Mouse (Mus musculus): ENCODE results near the gene Tmem81.

Gene Tmem81

DNA sequence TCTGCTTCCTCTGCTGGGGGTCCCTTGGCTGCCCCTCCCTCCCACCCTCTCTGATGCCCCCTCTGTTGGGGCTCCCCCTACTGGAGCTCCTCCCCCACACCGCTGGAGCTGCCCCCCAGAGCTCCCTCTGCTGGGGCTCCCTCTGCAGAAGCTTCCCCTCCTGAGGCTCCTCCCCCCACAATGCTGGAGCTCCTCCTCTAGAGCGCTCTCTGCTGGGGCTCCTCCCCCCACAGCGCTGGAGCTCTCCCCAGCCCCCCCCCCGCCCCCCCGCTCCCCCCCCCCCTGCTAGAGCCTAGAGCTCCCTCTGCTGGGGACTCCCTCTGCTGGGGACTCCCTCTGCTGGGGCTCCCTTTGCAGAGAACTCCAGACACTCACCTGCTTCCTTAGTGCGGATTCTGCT is 14.7 kb downstream of the Tmem81 start:
- DNase-seq, result peak in 1 of 2 experiments; percentile 46

- DNase-seq, result no peak
Observed at GRCm38 (mm10) chr1:132523048-132523447, 17.0 kb downstream of the Tmem81 start.

GRCm38 (mm10) chr1:132523920-132524319 is 17.9 kb downstream of the Tmem81 start:
- peak in 1 of 2 experiments; percentile 61 for DNase-seq

DNA sequence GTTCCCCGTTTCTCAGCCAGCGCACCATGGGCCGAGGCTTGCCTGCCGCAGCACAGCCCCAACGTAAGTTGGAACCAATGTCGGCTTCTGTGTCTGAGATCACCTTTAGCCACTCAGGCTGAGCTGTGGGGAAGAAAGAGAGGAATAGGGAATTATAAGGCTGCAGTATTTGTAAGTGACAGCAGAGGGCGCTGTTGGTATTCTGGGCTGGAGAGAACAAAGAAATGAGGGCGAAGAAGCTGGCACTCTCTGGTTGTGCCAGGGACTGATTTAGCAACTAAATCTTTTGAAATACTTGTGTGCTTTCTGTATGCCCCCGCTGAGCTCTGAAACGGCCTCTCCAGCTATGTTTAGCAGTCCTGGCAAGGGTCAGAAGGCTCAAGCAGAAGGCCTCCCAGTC is 19.8 kb downstream of the Tmem81 start:
- DNase-seq, result peak; percentile 87 to 89

DNA sequence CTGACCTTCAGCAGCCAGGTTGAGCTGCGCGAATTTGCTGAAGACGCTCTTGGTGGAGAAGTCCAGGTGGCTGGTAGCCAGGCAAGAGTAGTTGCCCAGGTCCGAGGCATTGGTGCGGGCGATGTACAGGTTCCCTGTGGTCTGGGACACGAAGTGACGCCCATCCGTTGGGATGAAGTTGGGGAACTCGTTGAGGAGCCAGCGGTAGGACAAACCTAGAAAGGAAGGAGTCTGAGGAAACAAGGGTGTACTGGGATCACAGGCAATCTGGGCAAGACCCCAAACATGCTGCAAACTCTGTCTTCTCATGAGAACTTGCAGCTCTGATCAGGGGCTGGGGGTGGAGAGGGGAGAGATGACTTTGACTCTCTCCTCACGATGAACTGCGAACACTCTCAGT is 22.0 kb downstream of the Tmem81 start:
- no peak for DNase-seq

- DNase-seq, result peak; percentile 86 to 95
Observed at GRCm38 (mm10) chr1:132528647-132529334, 22.8 kb downstream of the Tmem81 start.

- DNase-seq, result no peak
Observed at GRCm38 (mm10) chr1:132530631-132531191, 24.7 kb downstream of the Tmem81 start.

GRCm38 (mm10) chr1:132532521-132532920 is 26.5 kb downstream of the Tmem81 start:
- no peak for DNase-seq

DNA sequence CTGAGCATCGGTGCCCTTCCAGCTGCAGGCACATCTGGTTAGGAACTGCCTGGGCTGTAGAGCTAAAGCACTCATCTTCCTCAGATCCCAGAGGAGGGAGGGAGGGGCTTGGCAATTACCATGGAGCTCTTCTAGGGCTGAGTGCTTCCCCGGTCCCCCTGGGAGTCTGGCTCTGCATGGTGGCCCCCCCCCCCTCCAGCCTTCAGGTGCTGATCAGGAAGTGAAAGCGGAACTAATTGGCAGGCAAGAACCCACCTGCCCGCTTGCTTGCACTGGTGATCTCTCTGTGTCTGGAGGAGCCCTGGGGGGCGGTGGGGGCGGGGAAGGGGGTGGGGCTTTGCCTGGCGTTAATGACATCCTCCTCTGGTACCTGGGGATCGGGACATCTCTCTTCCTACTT is 27.8 kb downstream of the Tmem81 start:
- DNase-seq, result no peak

GRCm38 (mm10) chr1:132535541-132535940 is 29.5 kb downstream of the Tmem81 start:
- DNase-seq, result no peak

- DNase-seq, result peak in 1 of 2 experiments; percentile 55
Observed at GRCm38 (mm10) chr1:132536416-132536815, 30.4 kb downstream of the Tmem81 start.

GRCm38 (mm10) chr1:132537736-132538135 is 31.7 kb downstream of the Tmem81 start:
- peak; percentile 87 to 93 for DNase-seq

- no peak for DNase-seq
Observed at GRCm38 (mm10) chr1:132540701-132541100, 34.7 kb downstream of the Tmem81 start.

- DNase-seq, result peak; percentile 65 to 74
Observed at GRCm38 (mm10) chr1:132541171-132541823, 35.3 kb downstream of the Tmem81 start.

DNA sequence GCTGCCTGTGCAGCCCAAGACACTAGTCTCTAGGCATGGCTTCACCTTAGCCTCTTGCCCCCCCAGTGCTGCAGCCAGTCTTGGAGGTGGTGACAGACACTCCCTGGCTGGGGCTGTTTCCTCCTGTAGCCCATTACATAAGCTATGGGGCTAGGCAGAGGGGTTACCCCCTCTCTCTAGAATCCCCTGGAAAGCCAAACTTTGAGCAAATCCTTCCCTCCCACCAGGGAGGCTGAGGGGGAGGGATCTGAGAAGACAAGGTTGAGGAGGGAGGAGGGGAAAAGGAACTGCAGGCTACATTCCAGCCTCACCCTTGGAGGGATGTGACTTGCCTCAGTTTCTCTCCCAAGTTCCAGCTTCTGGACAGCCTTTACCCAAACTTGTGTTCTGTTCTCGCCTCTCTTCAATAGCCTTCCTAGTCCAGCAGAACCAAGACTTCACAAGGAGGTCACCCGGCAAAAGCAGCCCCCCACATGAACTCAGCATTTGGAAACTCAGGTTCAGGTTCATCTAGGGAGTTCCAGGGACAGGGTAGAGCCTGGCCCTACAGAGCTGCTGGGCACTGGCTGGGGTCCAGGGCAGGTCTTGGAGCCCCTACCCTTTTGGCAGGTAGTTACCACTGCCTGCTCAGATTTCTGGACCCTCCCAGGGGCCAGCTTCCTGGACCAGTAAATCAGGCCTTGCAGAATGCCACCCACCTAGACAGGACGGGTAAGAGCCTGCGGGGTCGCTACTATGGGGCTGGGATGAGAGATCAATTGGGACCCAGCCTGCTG is 36.0 kb downstream of the Tmem81 start:
- DNase-seq, result peak in 1 of 2 experiments; percentile 60

GRCm38 (mm10) chr1:132542762-132543306 is 36.8 kb downstream of the Tmem81 start, which contains the start of gene Cntn2:
TSS of gene Cntn2 (minus strand) at chr1:132543256.
- peak; percentile 88 to 92 for DNase-seq

- DNase-seq, result peak; percentile 27 to 40
Observed at GRCm38 (mm10) chr1:132543789-132544188, 37.8 kb downstream of the Tmem81 start.

DNA sequence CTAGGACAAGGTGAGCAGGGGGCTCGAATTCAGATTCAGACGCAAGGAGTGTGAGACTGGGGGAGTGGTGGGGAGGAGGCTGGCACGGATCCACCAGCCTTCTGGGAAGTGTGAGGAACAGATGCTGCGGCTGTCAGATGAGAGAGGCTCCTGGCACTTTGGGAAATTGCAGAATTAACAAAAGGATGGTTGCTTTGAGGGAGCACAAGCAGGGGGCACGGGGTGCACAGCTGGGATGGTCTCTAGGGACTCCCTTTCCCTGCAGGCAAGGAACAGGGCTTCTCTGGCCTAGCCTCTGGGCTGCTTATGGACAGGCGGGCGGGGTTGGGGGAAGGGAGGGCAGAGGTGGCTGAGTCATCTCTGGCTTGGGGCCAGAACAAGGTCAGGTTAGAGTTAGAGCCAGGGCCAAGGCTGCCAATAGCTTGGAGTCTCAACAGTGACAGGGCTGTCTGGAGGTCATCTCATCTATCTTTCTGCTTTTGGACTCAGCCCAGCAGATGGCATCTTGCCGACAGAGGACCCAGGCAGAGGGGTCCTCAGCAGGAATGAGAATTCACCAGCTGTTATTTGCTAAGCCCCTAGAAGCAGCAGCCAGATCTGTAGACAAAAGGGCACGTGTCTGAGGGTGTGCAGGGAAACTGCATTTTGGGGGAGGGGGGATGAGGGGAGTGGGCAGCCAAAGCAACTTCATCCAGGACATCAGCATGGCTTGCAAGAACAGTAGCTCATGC is 52.0 kb downstream of the Tmem81 start:
- peak; percentile 62 to 65 for DNase-seq

All from cerebellum, adult 18-20 months (tissue).